Mouse (Mus musculus): ENCODE data around the gene Atg4a-ps. TPM values are rescaled to one million over a fixed set of nuclear protein-coding genes. Genes with fewer than 3 reads are reported as not detected.

Gene Atg4a-ps
- polyA plus RNA-seq, 1 experiment from 2014 or later: not detected

- H3K27me3 ChIP-seq (ENCODE audit: control insufficient read depth, insufficient read depth, low read length): no peaks in the 10 kb centered on the region
- no peaks in the 10 kb centered on the region for H3K4me1 ChIP-seq (ENCODE audit: control insufficient read depth, insufficient read depth, low read length)
- no peak for ATAC-seq (ENCODE audit: insufficient number of reproducible peaks, insufficient read depth, low FRiP score, low read depth)
- no peak overlapping the region for H3K9ac ChIP-seq (replicated peaks; ENCODE audit: low read depth, low read length)
- no peak overlapping the region for H3K4me3 ChIP-seq (ENCODE audit: low read depth, low read length)
- H3K4me2 ChIP-seq (replicated peaks; ENCODE audit: low read depth, low read length): no peak overlapping the region
- no peak overlapping the region for H3K27ac ChIP-seq (ENCODE audit: low read length)
- H3K9me3 ChIP-seq (ENCODE audit: control insufficient read depth, low read depth, low read length): no peaks in the 10 kb centered on the region
- no peaks in the 10 kb centered on the region for H3K36me3 ChIP-seq (ENCODE audit: control insufficient read depth, insufficient read depth, low read length)
- 75% methylated on average over 4 of the region's 4 CpGs for WGBS
Observed at GRCm38 (mm10) chr3:103672113-103672512, 26.2 kb upstream of the Atg4a-ps start.

- no peak for ATAC-seq (ENCODE audit: insufficient number of reproducible peaks, insufficient read depth, low FRiP score, low read depth)
- 98% methylated on average over 3 of the region's 3 CpGs for WGBS
- Histone ChIP-seq H3K4me1 (ENCODE audit: control insufficient read depth, insufficient read depth, low read length) (no peaks in the 10 kb centered on the region), H3K27ac (ENCODE audit: low read length) (no peak overlapping the region), H3K9ac (replicated peaks; ENCODE audit: low read depth, low read length) (no peak overlapping the region), H3K4me2 (replicated peaks; ENCODE audit: low read depth, low read length) (no peak overlapping the region), H3K9me3 (ENCODE audit: control insufficient read depth, low read depth, low read length) (no peaks in the 10 kb centered on the region), H3K4me3 (ENCODE audit: low read depth, low read length) (no peak overlapping the region), H3K27me3 (ENCODE audit: control insufficient read depth, insufficient read depth, low read length) (no peaks in the 10 kb centered on the region), H3K36me3 (ENCODE audit: control insufficient read depth, insufficient read depth, low read length) (no peaks in the 10 kb centered on the region)
Observed at GRCm38 (mm10) chr3:103663385-103663784, 17.5 kb upstream of the Atg4a-ps start.

GRCm38 (mm10) chr3:103661714-103662113 lies 15.8 kb upstream of the Atg4a-ps start:
- Histone ChIP-seq H3K4me3 (ENCODE audit: low read depth, low read length) (no peak overlapping the region), H3K36me3 (ENCODE audit: control insufficient read depth, insufficient read depth, low read length) (no peaks in the 10 kb centered on the region), H3K9me3 (ENCODE audit: control insufficient read depth, low read depth, low read length) (no peaks in the 10 kb centered on the region), H3K9ac (replicated peaks; ENCODE audit: low read depth, low read length) (no peak overlapping the region), H3K27me3 (ENCODE audit: control insufficient read depth, insufficient read depth, low read length) (no peaks in the 10 kb centered on the region), H3K4me2 (replicated peaks; ENCODE audit: low read depth, low read length) (no peak overlapping the region), H3K4me1 (ENCODE audit: control insufficient read depth, insufficient read depth, low read length) (no peaks in the 10 kb centered on the region; the same call in 1 of the 2 replicates), H3K27ac (ENCODE audit: low read length) (no peak overlapping the region)
- ATAC-seq (ENCODE audit: insufficient number of reproducible peaks, insufficient read depth, low FRiP score, low read depth): no peak
- 84% methylated on average over 8 of the region's 8 CpGs for WGBS

- Histone ChIP-seq H3K36me3 (ENCODE audit: control insufficient read depth, insufficient read depth, low read length) (no peaks in the 10 kb centered on the region), H3K27me3 (ENCODE audit: control insufficient read depth, insufficient read depth, low read length) (no peaks in the 10 kb centered on the region), H3K4me2 (replicated peaks; ENCODE audit: low read depth, low read length) (no peak overlapping the region), H3K9me3 (ENCODE audit: control insufficient read depth, low read depth, low read length) (no peaks in the 10 kb centered on the region), H3K9ac (replicated peaks; ENCODE audit: low read depth, low read length) (no peak overlapping the region), H3K27ac (ENCODE audit: low read length) (no peak overlapping the region), H3K4me3 (ENCODE audit: low read depth, low read length) (no peak overlapping the region), H3K4me1 (ENCODE audit: control insufficient read depth, insufficient read depth, low read length) (no peaks in the 10 kb centered on the region; the same call in 1 of the 2 replicates)
- WGBS: 69% methylated on average over 2 of the region's 2 CpGs
- no peak for ATAC-seq (ENCODE audit: insufficient number of reproducible peaks, insufficient read depth, low FRiP score, low read depth)
Observed at GRCm38 (mm10) chr3:103660012-103660411, 14.1 kb upstream of the Atg4a-ps start.

- Histone ChIP-seq H3K4me3 (ENCODE audit: low read depth, low read length) (no peak overlapping the region), H3K27ac (ENCODE audit: low read length) (no peak overlapping the region), H3K27me3 (ENCODE audit: control insufficient read depth, insufficient read depth, low read length) (no peaks in the 10 kb centered on the region), H3K36me3 (ENCODE audit: control insufficient read depth, insufficient read depth, low read length) (no peaks in the 10 kb centered on the region), H3K4me2 (replicated peaks; ENCODE audit: low read depth, low read length) (no peak overlapping the region), H3K4me1 (ENCODE audit: control insufficient read depth, insufficient read depth, low read length) (0 out of 2 replicates have a peak, but pooled peaks cover 6% of the 10 kb centered on the region), H3K9me3 (ENCODE audit: control insufficient read depth, low read depth, low read length) (no peaks in the 10 kb centered on the region), H3K9ac (replicated peaks; ENCODE audit: low read depth, low read length) (no peak overlapping the region)
- no peak for ATAC-seq (ENCODE audit: insufficient number of reproducible peaks, insufficient read depth, low FRiP score, low read depth)
- 48% methylated on average over 1 of the region's 1 CpGs for WGBS
Observed at GRCm38 (mm10) chr3:103650406-103650805, 4.5 kb upstream of the Atg4a-ps start.

GRCm38 (mm10) chr3:103649716-103650115 lies 3.8 kb upstream of the Atg4a-ps start:
- no peak overlapping the region for H3K4me2 ChIP-seq (replicated peaks; ENCODE audit: low read depth, low read length)
- no peak overlapping the region for H3K4me3 ChIP-seq (ENCODE audit: low read depth, low read length)
- no peak overlapping the region for H3K27ac ChIP-seq (ENCODE audit: low read length)
- H3K36me3 ChIP-seq (ENCODE audit: control insufficient read depth, insufficient read depth, low read length): no peaks in the 10 kb centered on the region
- no peaks in the 10 kb centered on the region for H3K9me3 ChIP-seq (ENCODE audit: control insufficient read depth, low read depth, low read length)
- WGBS: 89% methylated on average over 6 of the region's 6 CpGs
- H3K9ac ChIP-seq (replicated peaks; ENCODE audit: low read depth, low read length): no peak overlapping the region
- H3K27me3 ChIP-seq (ENCODE audit: control insufficient read depth, insufficient read depth, low read length): no peaks in the 10 kb centered on the region
- ATAC-seq (ENCODE audit: insufficient number of reproducible peaks, insufficient read depth, low FRiP score, low read depth): no peak
- 0 out of 2 replicates have a peak, but pooled peaks cover 6% of the 10 kb centered on the region for H3K4me1 ChIP-seq (ENCODE audit: control insufficient read depth, insufficient read depth, low read length)

GRCm38 (mm10) chr3:103648486-103648885 lies 2.6 kb upstream of the Atg4a-ps start:
- Histone ChIP-seq H3K36me3 (ENCODE audit: control insufficient read depth, insufficient read depth, low read length) (no peaks in the 10 kb centered on the region), H3K27ac (ENCODE audit: low read length) (no peak overlapping the region), H3K4me1 (ENCODE audit: control insufficient read depth, insufficient read depth, low read length) (0 out of 2 replicates have a peak, but pooled peaks cover 6% of the 10 kb centered on the region), H3K9me3 (ENCODE audit: control insufficient read depth, low read depth, low read length) (no peaks in the 10 kb centered on the region), H3K4me2 (replicated peaks; ENCODE audit: low read depth, low read length) (no peak overlapping the region), H3K27me3 (ENCODE audit: control insufficient read depth, insufficient read depth, low read length) (no peaks in the 10 kb centered on the region), H3K4me3 (ENCODE audit: low read depth, low read length) (no peak overlapping the region), H3K9ac (replicated peaks; ENCODE audit: low read depth, low read length) (no peak overlapping the region)
- 78% methylated on average over 4 of the region's 4 CpGs for WGBS
- no peak for ATAC-seq (ENCODE audit: insufficient number of reproducible peaks, insufficient read depth, low FRiP score, low read depth)

GRCm38 (mm10) chr3:103647164-103647867 lies 1.4 kb upstream of the Atg4a-ps start:
- Histone ChIP-seq H3K36me3 (ENCODE audit: control insufficient read depth, insufficient read depth, low read length) (no peaks in the 10 kb centered on the region), H3K27ac (ENCODE audit: low read length) (no peak overlapping the region), H3K4me3 (ENCODE audit: low read depth, low read length) (no peak overlapping the region), H3K4me1 (ENCODE audit: control insufficient read depth, insufficient read depth, low read length) (0 out of 2 replicates have a peak, but pooled peaks cover 6% of the 10 kb centered on the region), H3K9ac (replicated peaks; ENCODE audit: low read depth, low read length) (no peak overlapping the region), H3K4me2 (replicated peaks; ENCODE audit: low read depth, low read length) (no peak overlapping the region), H3K9me3 (ENCODE audit: control insufficient read depth, low read depth, low read length) (no peaks in the 10 kb centered on the region), H3K27me3 (ENCODE audit: control insufficient read depth, insufficient read depth, low read length) (no peaks in the 10 kb centered on the region)
- no peak for ATAC-seq (ENCODE audit: insufficient number of reproducible peaks, insufficient read depth, low FRiP score, low read depth)
- WGBS: 65% methylated on average over 11 of the region's 11 CpGs

GRCm38 (mm10) chr3:103641301-103641700 lies 4.6 kb downstream of the Atg4a-ps start:
- Histone ChIP-seq H3K4me3 (ENCODE audit: low read depth, low read length) (no peak overlapping the region), H3K27ac (ENCODE audit: low read length) (no peak overlapping the region), H3K36me3 (ENCODE audit: control insufficient read depth, insufficient read depth, low read length) (no peaks in the 10 kb centered on the region), H3K9me3 (ENCODE audit: control insufficient read depth, low read depth, low read length) (no peaks in the 10 kb centered on the region), H3K4me2 (replicated peaks; ENCODE audit: low read depth, low read length) (no peak overlapping the region), H3K27me3 (ENCODE audit: control insufficient read depth, insufficient read depth, low read length) (no peaks in the 10 kb centered on the region), H3K9ac (replicated peaks; ENCODE audit: low read depth, low read length) (no peak overlapping the region), H3K4me1 (ENCODE audit: control insufficient read depth, insufficient read depth, low read length) (no peaks in the 10 kb centered on the region)
- ATAC-seq (ENCODE audit: insufficient number of reproducible peaks, insufficient read depth, low FRiP score, low read depth): no peak
- 41% methylated on average over 7 of the region's 7 CpGs for WGBS

Data from stomach, embryonic 14.5 days (tissue).